Mouse (Mus musculus): ENCODE data around the gene Zfp986. TPM values are rescaled to one million over a fixed set of nuclear protein-coding genes. Genes with fewer than 3 reads are reported as not detected.
"Not testable (repeated sequence)": the region's sequence is repeated elsewhere in the genome, so short reads cannot be mapped to it uniquely, and the experiment has no call there.

Gene Zfp986
- not detected in 2 replicates for total RNA-seq (2017)

DNA sequence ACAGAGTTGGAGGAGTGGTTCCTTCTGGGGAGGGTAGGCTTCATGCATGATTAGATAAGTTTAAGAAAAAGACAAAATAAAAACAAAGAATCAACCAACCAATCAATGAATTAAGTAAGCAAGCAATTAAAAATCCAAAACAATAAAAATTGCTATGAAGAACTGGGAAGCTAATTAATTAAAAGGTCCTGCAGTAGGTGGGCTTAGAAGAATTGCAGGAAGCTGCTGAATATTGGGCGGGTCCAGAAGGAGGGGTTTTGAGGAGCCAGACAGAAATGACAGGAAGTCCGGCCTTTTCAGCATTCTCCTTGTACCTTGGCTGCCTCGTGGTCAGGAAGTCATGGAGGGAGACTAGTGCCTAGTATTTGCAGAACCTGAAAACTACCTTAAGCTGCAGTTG, at the start of gene Zfp986:
Gene Zfp986 (plus strand): TSS at position 301 of the 400 bp plus-strand sequence.
- not testable (repeated sequence) for ATAC-seq (replicated peaks in 1 of 2; ENCODE audit: insufficient read depth in 1 of 2, low FRiP score in 2 of 2, low TSS enrichment in 1 of 2, low read depth in 1 of 2, poor library complexity in 2 of 2, severe bottlenecking in 2 of 2)

DNA sequence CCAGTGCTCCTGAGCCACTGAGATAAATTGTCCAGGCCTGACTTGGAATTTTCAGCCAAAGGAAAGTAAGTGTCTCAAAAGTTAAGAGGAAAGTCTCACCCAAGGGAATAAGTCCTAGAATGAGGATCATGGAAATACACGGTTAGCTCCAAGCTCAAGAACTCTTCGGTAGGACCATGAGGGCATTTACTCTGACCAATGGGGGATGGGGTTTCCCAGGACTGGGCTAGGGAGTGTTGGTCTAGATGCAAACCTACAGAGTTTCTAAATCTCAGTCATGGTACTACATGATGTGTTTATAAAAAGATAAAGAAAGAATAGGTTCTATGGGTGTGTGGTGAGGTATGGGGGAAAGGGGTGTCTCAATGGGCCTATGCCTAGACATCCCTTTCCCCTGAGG, 48.6 kb upstream of the Zfp986 start:
- ATAC-seq (replicated peaks in 1 of 2; ENCODE audit: insufficient read depth in 1 of 2, low FRiP score in 2 of 2, low TSS enrichment in 1 of 2, low read depth in 1 of 2, poor library complexity in 2 of 2, severe bottlenecking in 2 of 2) = not testable (repeated sequence)

DNA sequence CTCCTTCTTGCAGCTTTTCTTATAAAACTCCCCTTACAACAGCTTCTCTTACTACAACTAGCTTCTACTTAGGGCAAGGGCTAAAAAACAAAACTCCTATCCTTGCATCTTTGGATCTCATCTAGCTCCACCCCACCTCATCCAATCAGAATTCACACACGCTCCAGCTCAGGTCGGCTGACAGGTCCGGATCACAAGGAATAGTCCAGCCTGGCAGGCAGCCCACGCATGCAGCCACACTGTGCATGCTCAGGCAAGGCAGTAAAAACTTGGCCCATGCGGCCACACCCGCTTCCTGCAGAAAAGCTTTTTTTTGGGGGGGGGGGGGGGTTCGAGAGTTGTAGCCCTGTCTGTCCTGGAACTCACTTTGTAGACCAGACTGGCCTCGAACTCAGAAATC, 43.0 kb upstream of the Zfp986 start:
- ATAC-seq (replicated peaks in 1 of 2; ENCODE audit: insufficient read depth in 1 of 2, low FRiP score in 2 of 2, low TSS enrichment in 1 of 2, low read depth in 1 of 2, poor library complexity in 2 of 2, severe bottlenecking in 2 of 2) = not testable (repeated sequence)

DNA sequence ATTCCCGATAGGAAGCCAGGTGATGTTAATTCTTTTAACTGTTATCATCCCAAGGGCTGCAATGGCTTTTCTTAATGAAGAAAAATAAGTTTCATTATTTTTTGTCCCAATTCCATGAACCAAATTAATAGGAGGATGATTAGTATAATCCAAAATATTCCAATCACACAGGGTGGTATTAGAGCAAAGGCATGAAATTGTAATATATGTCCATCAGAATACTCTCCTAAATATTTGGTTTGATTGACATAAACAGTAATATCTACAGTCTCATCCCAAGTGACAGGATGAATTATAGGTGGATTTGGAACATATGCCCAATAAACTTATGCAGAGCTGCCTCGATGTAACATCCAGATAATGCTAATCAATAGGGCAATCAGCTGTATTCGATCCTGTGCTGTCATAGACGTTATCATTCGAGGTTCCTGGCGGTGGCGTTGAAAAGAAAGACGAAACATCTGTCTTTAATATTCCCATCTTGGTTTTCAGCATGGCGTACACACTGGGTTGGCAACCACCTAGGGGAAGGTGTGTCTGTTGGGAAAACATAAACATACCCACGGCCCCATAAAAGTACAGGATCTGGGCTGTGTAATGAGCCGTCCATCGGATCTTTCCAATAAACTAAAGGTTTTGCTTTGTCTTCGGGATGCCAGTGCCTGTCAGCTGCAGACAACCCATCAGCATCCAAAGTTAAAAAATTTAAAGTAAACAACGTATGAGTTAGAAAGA, 37.1 kb upstream of the Zfp986 start:
- ATAC-seq (replicated peaks in 1 of 2; ENCODE audit: insufficient read depth in 1 of 2, low FRiP score in 2 of 2, low TSS enrichment in 1 of 2, low read depth in 1 of 2, poor library complexity in 2 of 2, severe bottlenecking in 2 of 2) = peak; percentile 25 to 40; a peak in 3 of 4 replicates

DNA sequence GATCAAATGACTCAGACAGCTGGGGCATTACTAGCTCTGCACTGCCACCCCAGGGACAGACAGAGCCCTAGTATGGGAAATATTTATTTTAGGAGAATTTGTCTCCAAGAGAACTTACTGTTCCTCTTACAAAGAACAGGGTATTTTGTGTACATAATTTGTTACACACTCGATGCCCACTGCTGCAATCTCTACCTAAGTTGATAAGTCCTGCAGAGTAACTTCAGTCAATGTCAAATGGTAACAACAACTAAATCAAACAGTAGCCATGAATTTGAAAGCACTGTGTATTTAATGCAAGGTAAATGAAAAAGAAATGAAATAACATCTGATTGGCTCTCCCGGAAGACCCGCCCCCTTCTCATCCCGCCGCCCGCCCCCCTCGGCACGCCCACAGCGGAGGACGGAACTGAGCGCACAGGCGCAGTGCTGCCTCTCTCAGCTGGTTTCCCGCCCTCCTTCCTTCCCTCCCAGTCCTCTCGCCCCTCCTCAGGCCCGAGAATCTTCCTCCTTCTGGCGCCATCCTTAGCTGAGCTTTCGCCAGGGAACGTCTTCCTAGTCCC, 32.2 kb upstream of the Zfp986 start:
- 0 out of 4 replicates have a peak, but pooled peaks have one; percentile 2 to 12 for ATAC-seq (replicated peaks in 1 of 2; ENCODE audit: insufficient read depth in 1 of 2, low FRiP score in 2 of 2, low TSS enrichment in 1 of 2, low read depth in 1 of 2, poor library complexity in 2 of 2, severe bottlenecking in 2 of 2)

DNA sequence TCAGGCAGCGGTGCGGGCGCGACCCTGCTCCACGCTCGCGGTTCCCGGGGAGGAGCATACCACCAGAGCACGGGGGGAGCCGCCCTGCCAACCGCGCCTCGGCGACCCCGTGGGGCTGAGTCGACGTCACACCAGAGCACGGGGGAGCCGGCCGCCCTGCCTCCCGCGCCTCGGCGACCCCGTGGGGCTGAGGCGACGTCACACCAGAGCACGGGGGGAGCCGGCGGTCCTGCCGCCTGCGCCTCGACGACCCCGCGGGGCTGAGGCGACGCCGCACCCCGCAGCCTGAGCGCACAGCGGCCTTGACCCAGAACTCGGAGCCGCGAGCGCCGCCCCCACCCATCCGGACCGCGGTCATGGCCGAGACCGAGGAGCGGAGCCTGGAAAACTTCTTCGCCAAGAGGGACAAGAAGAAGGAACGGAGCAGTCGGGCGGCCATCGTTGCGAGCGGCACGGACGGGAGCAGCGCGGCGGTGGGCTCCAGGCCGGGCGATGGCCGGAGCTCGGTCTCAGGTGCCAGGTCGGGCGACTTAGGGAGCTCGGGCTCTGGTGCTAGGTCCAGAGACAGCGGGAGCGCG, 31.6 kb upstream of the Zfp986 start:
- ATAC-seq (replicated peaks in 1 of 2; ENCODE audit: insufficient read depth in 1 of 2, low FRiP score in 2 of 2, low TSS enrichment in 1 of 2, low read depth in 1 of 2, poor library complexity in 2 of 2, severe bottlenecking in 2 of 2) = peak; percentile 20 to 54; a peak in 2 of 4 replicates

DNA sequence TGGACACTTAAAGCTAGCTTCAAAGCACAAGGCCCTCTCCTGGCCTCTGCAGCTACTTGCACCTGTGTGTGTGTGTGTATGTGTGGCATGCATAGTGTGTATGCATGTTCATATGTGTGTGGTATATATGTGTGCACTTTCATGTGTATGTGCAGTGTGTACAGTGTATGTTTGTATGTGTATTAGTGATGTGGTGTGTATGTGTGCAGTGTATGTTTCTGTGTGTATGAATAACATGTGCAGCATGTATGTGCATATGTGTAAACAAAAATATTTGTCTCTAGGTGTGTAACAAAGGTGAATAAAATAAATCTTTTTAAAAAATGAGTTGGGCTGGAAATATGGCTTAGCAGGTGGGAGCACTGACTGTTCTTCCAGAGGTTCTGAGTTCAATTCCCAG, 21.8 kb upstream of the Zfp986 start:
- ATAC-seq (replicated peaks in 1 of 2; ENCODE audit: insufficient read depth in 1 of 2, low FRiP score in 2 of 2, low TSS enrichment in 1 of 2, low read depth in 1 of 2, poor library complexity in 2 of 2, severe bottlenecking in 2 of 2) = not testable (repeated sequence)

DNA sequence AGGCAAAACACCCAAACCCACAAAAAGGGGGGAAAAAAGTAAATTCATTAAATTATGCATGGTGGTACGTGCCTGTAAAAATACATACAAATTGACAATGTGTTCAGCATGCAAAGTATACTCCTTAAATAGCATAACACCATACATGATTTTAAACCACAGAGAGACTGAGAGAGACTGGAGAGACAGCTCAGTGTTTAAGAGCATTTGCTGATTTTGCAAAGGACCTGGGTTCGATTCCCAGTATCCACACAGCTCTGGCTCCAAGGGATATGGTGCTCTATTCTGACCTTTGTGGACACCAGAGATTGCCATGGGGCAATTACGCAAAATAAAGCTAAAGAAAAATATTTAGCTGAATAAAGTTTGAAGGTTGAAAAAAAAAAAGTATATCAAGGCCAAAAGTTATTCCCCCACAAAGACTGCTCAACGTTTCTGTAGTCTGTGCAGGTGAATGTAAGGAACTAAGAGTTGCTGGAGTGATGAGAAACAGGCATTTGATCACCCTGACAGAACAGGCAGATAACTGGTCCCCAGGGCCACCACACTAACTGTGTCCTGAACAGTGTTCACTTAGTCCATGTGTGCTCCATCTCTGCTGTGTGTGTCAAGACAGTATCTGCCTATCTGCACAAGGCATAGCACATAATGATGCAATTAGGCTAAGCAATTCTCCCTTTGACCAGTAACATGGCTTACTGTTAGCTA, 20.3 kb upstream of the Zfp986 start:
- peak in 1 of 2 experiments; percentile 5; a peak in 1 of 4 replicates for ATAC-seq (replicated peaks in 1 of 2; ENCODE audit: insufficient read depth in 1 of 2, low FRiP score in 2 of 2, low TSS enrichment in 1 of 2, low read depth in 1 of 2, poor library complexity in 2 of 2, severe bottlenecking in 2 of 2)

DNA sequence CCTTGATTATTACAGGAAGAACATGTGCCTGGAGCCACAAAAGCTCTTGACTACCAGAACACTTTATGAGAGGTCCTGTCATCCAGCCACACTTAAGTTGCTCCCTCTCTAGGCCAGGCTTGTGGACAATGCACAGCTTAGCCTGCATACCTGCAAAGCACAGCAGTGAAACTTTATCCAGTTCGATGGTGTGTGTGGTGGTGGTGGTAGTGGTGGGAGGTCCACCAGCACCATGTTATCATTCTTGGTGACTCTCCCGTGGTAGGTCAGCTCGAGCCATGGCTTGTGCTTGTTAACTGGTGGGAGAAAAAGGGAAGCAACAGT, 19.7 kb upstream of the Zfp986 start:
- peak; percentile 14 to 19; a peak in 2 of 4 replicates for ATAC-seq (replicated peaks in 1 of 2; ENCODE audit: insufficient read depth in 1 of 2, low FRiP score in 2 of 2, low TSS enrichment in 1 of 2, low read depth in 1 of 2, poor library complexity in 2 of 2, severe bottlenecking in 2 of 2)

DNA sequence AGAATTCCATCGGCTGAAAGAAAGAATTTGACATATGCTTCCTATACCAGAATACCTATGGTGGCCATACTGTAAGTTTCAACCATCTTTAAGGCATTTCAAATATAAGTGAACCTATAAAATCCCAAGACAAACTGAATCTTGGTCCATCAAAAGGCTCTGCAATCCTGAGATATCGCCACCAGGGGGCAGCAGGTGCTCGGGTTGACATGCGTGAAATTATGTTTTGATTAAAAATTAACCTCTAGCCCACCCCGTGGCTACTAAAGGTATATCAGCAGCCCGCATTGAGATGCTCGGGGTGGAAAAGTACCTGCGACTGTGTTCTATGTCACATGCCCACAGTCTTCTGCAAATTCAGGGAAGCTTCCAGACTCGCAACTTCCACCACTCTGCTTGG, 17.2 kb upstream of the Zfp986 start:
- peak; percentile 7 to 13; a peak in 1 of 4 replicates for ATAC-seq (replicated peaks in 1 of 2; ENCODE audit: insufficient read depth in 1 of 2, low FRiP score in 2 of 2, low TSS enrichment in 1 of 2, low read depth in 1 of 2, poor library complexity in 2 of 2, severe bottlenecking in 2 of 2)

DNA sequence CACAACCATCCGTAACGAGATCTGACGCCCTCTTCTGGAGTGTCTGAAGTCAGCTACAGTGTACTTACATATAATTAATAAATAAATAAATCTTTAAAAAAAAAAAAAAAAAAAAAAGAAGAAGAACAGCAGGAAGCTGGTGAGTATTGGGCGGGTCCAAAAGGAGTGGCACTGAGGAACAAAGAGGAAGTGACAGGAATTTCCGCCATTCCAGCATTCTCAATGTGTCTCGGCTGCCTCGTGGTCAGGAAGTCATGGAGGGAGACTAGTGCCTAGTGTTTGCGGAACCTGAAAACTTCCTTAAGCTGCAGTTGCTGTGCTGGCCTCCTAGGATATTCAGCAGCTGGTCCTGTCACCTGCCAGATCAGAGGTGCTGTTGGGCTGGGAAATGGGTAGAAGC, 4.7 kb upstream of the Zfp986 start:
- ATAC-seq (replicated peaks in 1 of 2; ENCODE audit: insufficient read depth in 1 of 2, low FRiP score in 2 of 2, low TSS enrichment in 1 of 2, low read depth in 1 of 2, poor library complexity in 2 of 2, severe bottlenecking in 2 of 2) = not testable (repeated sequence)

Other genes starting within 250 kb of the Zfp986 start
- gene Zfp980, start 198.1 kb upstream of the Zfp986 start, total RNA-seq (2017) = not detected in 2 replicates
- 3.4 and 7.6 TPM in 2 replicates for gene Zfp987, start 228.5 kb downstream of the Zfp986 start, total RNA-seq (2017)